Mouse (Mus musculus) stomach, postnatal 0 days (tissue): ENCODE measurements around the gene Zfp385a.

Experiments
- CTCF ChIP-seq: IDR thresholded peaks from 2 replicates; pipeline ENCODE4 v1.5.1; 2016; ENCODE audit warnings: antibody characterized with exemption, low read depth, mild to moderate bottlenecking, moderate library complexity
- EP300 ChIP-seq: optimal IDR thresholded peaks from 2 replicates; pipeline ENCODE3; 2016; ENCODE audit warnings: antibody characterized with exemption

DNA sequence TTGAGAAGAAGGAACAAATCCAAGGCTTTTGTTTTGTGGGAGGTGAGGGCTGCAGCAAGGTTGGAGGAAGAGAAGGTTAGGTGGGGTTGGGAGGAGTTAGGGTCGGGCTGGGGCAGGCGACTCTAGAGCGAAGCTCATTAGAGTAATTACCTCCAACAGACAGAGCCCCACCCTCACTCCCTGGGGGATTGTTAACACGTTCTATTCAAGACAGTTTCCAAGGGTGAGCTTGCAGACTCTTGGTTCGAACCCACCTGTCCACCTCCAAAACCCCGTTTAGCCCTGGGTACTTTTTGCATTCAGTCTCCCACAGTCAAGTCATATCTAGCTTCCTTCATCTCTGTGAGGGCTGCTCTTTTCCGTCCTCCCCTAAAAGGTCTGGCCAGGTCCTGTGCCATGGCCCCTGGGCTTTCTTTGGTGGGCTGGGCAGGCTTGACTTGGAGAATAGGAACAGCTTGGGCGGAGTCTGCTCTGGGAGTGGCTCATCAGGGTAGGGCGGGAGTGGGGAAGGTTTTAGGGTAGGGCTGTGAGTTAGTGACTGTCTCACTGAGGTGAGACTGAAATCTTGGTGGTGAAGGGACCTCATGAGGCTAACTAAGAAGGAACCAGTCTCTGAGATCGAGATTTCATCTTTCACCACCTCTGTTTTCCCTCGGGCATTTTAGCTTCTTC is 2.8 kb downstream of the Zfp385a start:
- TF ChIP-seq CTCF (no peak), EP300 (no peak)
